ENCODE assay signal across 9 mouse cellular contexts in genomic region chr2:68405163-68405715, GRCm38 (mm10).
DNase-seq lines count a peak whose midpoint lies in the region; ATAC-seq and TF ChIP-seq lines count a peak whose summit lies in the region.
"Had no signal": no experiment of that assay in that cellular context is flagged by ENCODE, and none has a peak within 500 bp of the region (broad histone marks: within the 10 kb centered on the region; RNA-seq: fewer than 3 reads in every experiment).

No protein-coding gene starts in this region.

- H3K27ac ChIP-seq in forebrain, embryonic 11.5 days (ENCODE audit: low read depth, low read length), result peak overlapping the region; percentile 78
- H3K27ac ChIP-seq in hindbrain, embryonic 14.5 days, result no peak overlapping the region
- no peak overlapping the region for H3K27ac ChIP-seq in midbrain, postnatal 0 days (ENCODE audit: low read depth, low read length)

- H3K36me3 ChIP-seq in forebrain, embryonic 11.5 days (ENCODE audit: control insufficient read depth, insufficient read depth, low read length), result no peaks in the 10 kb centered on the region
- no peaks in the 10 kb centered on the region for H3K36me3 ChIP-seq in hindbrain, embryonic 14.5 days (replicated peaks; ENCODE audit: control insufficient read depth, insufficient read depth)
- peaks cover 3% of the 10 kb centered on the region; the same call in 1 of the 2 replicates for H3K36me3 ChIP-seq in midbrain, postnatal 0 days (ENCODE audit: insufficient read depth, low read length)

- H3K4me3 ChIP-seq in forebrain, embryonic 11.5 days (ENCODE audit: low read depth, low read length), result no peak overlapping the region
- H3K4me3 ChIP-seq in hindbrain, embryonic 14.5 days (replicated peaks; ENCODE audit: low read length), result no peak overlapping the region
- H3K4me3 ChIP-seq in midbrain, postnatal 0 days (ENCODE audit: low read depth, low read length), result no peak overlapping the region

- WGBS in forebrain, embryonic 11.5 days, result 22% methylated on average over 16 of the region's 16 CpGs
- 37% methylated on average over 16 of the region's 16 CpGs for WGBS in hindbrain, embryonic 14.5 days
- WGBS in midbrain, postnatal 0 days, result 35% methylated on average over 16 of the region's 16 CpGs

- H3K4me1 ChIP-seq in forebrain, embryonic 11.5 days (replicated peaks; ENCODE audit: control insufficient read depth, insufficient read depth, low read length), result peaks cover 29% of the 10 kb centered on the region
- H3K4me1 ChIP-seq in hindbrain, embryonic 14.5 days (replicated peaks; ENCODE audit: control insufficient read depth, insufficient read depth, low read length), result peaks cover 50% of the 10 kb centered on the region
- H3K4me1 ChIP-seq in midbrain, postnatal 0 days (ENCODE audit: insufficient read depth, low read length), result peaks cover 10% of the 10 kb centered on the region; the same call in 1 of the 2 replicates

- intact Hi-C loops in left cerebral cortex, postnatal 4 days (cut with DNase I), result no loop called here

- H3K27me3 ChIP-seq in forebrain, embryonic 11.5 days (ENCODE audit: control insufficient read depth, insufficient read depth, low read length), result no peaks in the 10 kb centered on the region
- H3K27me3 ChIP-seq in hindbrain, embryonic 14.5 days (ENCODE audit: control insufficient read depth, insufficient read depth, low read length), result no peaks in the 10 kb centered on the region
- no peaks in the 10 kb centered on the region for H3K27me3 ChIP-seq in midbrain, postnatal 0 days (ENCODE audit: insufficient read depth, low read length)

- no peaks in the 10 kb centered on the region for H3K9me3 ChIP-seq in forebrain, embryonic 11.5 days (ENCODE audit: control insufficient read depth, low read length)
- no peaks in the 10 kb centered on the region for H3K9me3 ChIP-seq in hindbrain, embryonic 14.5 days (ENCODE audit: control insufficient read depth, low read length)
- H3K9me3 ChIP-seq in midbrain, postnatal 0 days (ENCODE audit: low read length), result no peaks in the 10 kb centered on the region

- peak overlapping the region; percentile 31; the same call in 1 of the 2 replicates for H3K4me2 ChIP-seq in forebrain, embryonic 11.5 days (ENCODE audit: low read depth, low read length, severe bottlenecking)
- peak overlapping the region; percentile 29 for H3K4me2 ChIP-seq in hindbrain, embryonic 14.5 days (replicated peaks)
- peak overlapping the region; percentile 20; the same call in 1 of the 2 replicates for H3K4me2 ChIP-seq in midbrain, postnatal 0 days (ENCODE audit: low read depth, low read length, poor library complexity, severe bottlenecking)

- no peak overlapping the region for H3K9ac ChIP-seq in forebrain, embryonic 11.5 days (ENCODE audit: low read length)
- no peak overlapping the region for H3K9ac ChIP-seq in hindbrain, embryonic 14.5 days
- H3K9ac ChIP-seq in midbrain, postnatal 0 days (replicated peaks; ENCODE audit: low read length, poor library complexity, severe bottlenecking), result no peak overlapping the region

- DNase-seq in kidney, postnatal 10 days, result peak; percentile 31
- DNase-seq in kidney, adult 11 months, result no peak
- DNase-seq in forebrain, embryonic 11.5 days (ENCODE audit: low spot score), result peak; percentile 61
- DNase-seq in hindbrain, embryonic 14.5 days (ENCODE audit: low spot score), result no peak
- no peak for DNase-seq in midbrain, postnatal 0 days (ENCODE audit: low spot score)
- DNase-seq in left cerebral cortex, postnatal 4 days, result no peak
- DNase-seq in urinary bladder, adult 2 months (ENCODE audit: low spot score), result no peak
- DNase-seq: cerebellum, postnatal 14 days; layer of hippocampus, adult 9-11 months had no signal

- ATAC-seq in forebrain, embryonic 11.5 days (replicated peaks; ENCODE audit: low FRiP score), result peak; percentile 34
- ATAC-seq in hindbrain, embryonic 14.5 days (ENCODE audit: low FRiP score), result peak; percentile 25; the same call in 1 of the 2 replicates
- ATAC-seq in midbrain, postnatal 0 days (ENCODE audit: low FRiP score), result no peak

- TF ChIP-seq CTCF in midbrain, postnatal 0 days (IDR thresholded peaks at IDR 0.05), result no peak

Comparison
In these comparisons a context has a peak if more than half of its experiments do, and no peak if none do; other contexts are left out.
1. DNase-seq: peak in kidney, postnatal 10 days (single experiment) and forebrain, embryonic 11.5 days (single experiment); none in kidney, adult 11 months (single experiment), hindbrain, embryonic 14.5 days (single experiment), midbrain, postnatal 0 days (single experiment), left cerebral cortex, postnatal 4 days (single experiment) and urinary bladder, adult 2 months (single experiment).
2. Peak in every context shown above with its lines, with median percentiles within 50 percentile points of each other: H3K4me2 ChIP-seq.